In the genomic region with DNA sequence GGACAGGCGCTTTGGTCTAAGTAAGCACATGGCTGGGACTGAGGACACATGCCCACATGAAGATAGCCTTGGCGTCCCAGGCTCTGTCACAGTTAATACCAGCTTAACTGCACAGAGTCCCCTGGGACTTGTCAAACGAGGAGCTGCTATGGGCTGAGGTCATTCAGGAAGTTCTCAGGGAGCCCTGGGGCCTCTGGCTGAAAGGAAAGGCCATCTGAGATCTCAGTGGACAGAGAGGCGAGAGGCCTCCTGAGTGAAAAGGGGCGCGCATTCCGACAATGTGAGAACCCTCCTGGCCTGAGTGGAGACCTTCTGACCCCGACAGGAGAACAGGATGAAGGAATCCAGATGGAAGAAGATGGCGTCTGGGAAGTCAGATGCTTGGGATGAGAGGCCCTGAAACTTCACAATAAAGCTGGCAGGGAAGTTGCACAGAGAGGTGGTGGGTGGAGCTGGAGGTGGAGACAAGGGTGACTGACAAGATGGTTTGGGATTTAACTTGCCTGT, we compare ENCODE assay signal across 11 mouse cellular contexts. TPM values are rescaled to one million over a fixed set of nuclear protein-coding genes. Genes with fewer than 3 reads are reported as not detected.
A peak's percentile ranks its signal among the peaks of the same experiment; 100 is the strongest.
DNase-seq lines count a peak whose midpoint lies in the region; ATAC-seq lines count a peak whose summit lies in the region.
"Had no signal": no experiment of that assay in that cellular context is flagged by ENCODE, and none has a peak within 500 bp of the region (broad histone marks: within the 10 kb centered on the region; RNA-seq: fewer than 3 reads in every experiment).

No protein-coding gene starts in this region.

- 47% methylated on average over 9 of the region's 9 CpGs for WGBS in forebrain, embryonic 10.5 days
- WGBS in forebrain, embryonic 13.5 days, result 61% methylated on average over 9 of the region's 9 CpGs
- 37% methylated on average over 9 of the region's 9 CpGs for WGBS in liver, embryonic 11.5 days
- WGBS in liver, embryonic 12.5 days (ENCODE audit: insufficient replicate concordance), result 48% methylated on average over 9 of the region's 9 CpGs
- 15% methylated on average over 9 of the region's 9 CpGs for WGBS in heart, embryonic 13.5 days

- ATAC-seq in forebrain, embryonic 13.5 days, result no peak
- no peak for ATAC-seq in liver, embryonic 11.5 days (replicated peaks; ENCODE audit: low FRiP score)
- no peak for ATAC-seq in liver, embryonic 12.5 days
- ATAC-seq in heart, embryonic 13.5 days (ENCODE audit: extremely low read depth, insufficient number of reproducible peaks, low FRiP score, low TSS enrichment), result no peak

- H3K4me1 ChIP-seq in forebrain, embryonic 10.5 days, result peaks cover 6% of the 10 kb centered on the region
- no peaks in the 10 kb centered on the region for H3K4me1 ChIP-seq in forebrain, embryonic 13.5 days
- peaks cover 8% of the 10 kb centered on the region for H3K4me1 ChIP-seq in liver, embryonic 11.5 days (replicated peaks; ENCODE audit: control insufficient read depth, insufficient read depth, low read length)
- H3K4me1 ChIP-seq in liver, embryonic 12.5 days, result peaks cover 5% of the 10 kb centered on the region; the same call in 1 of the 2 replicates
- peaks cover 34% of the 10 kb centered on the region for H3K4me1 ChIP-seq in heart, embryonic 13.5 days
- H3K4me1 ChIP-seq: megakaryocyte, embryonic 14.5 days had no signal

- peak; percentile 29 for DNase-seq in forebrain, embryonic 10.5 days (ENCODE audit: extremely low spot score, low spot score)
- no peak for DNase-seq in liver, embryonic 11.5 days (ENCODE audit: low spot score)
- peak; percentile 34 for DNase-seq in retina, embryonic 14.5 days (ENCODE audit: low spot score)
- no peak for DNase-seq in spleen, postnatal 14 days (ENCODE audit: low spot score in 2 of 2)
- no peak for DNase-seq in frontal cortex, adult 2 months (ENCODE audit: extremely low spot score in 1 of 2, low spot score in 1 of 2)
- DNase-seq: thymus, postnatal 25 days had no signal

- H3K36me3 ChIP-seq in forebrain, embryonic 10.5 days (replicated peaks), result no peaks in the 10 kb centered on the region
- no peaks in the 10 kb centered on the region for H3K36me3 ChIP-seq in forebrain, embryonic 13.5 days (ENCODE audit: poor library complexity, severe bottlenecking)
- no peaks in the 10 kb centered on the region for H3K36me3 ChIP-seq in liver, embryonic 11.5 days (ENCODE audit: control insufficient read depth, insufficient read depth, low read length)
- H3K36me3 ChIP-seq in liver, embryonic 12.5 days, result no peaks in the 10 kb centered on the region
- H3K36me3 ChIP-seq in heart, embryonic 13.5 days, result 0 out of 2 replicates have a peak, but pooled peaks cover 4% of the 10 kb centered on the region
- H3K36me3 ChIP-seq: embryonic facial prominence, embryonic 12.5 days had no signal

- no peaks in the 10 kb centered on the region for H3K27me3 ChIP-seq in forebrain, embryonic 10.5 days (ENCODE audit: poor library complexity, severe bottlenecking)
- no peaks in the 10 kb centered on the region for H3K27me3 ChIP-seq in forebrain, embryonic 13.5 days
- H3K27me3 ChIP-seq in liver, embryonic 11.5 days (replicated peaks; ENCODE audit: control insufficient read depth, insufficient read depth, low read length), result no peaks in the 10 kb centered on the region
- no peaks in the 10 kb centered on the region for H3K27me3 ChIP-seq in liver, embryonic 12.5 days (replicated peaks)
- H3K27me3 ChIP-seq in heart, embryonic 13.5 days (replicated peaks), result no peaks in the 10 kb centered on the region
- H3K27me3 ChIP-seq: embryonic facial prominence, embryonic 12.5 days; megakaryocyte, embryonic 14.5 days had no signal

- H3K4me3 ChIP-seq in forebrain, embryonic 10.5 days, result no peak overlapping the region
- no peak overlapping the region for H3K4me3 ChIP-seq in forebrain, embryonic 13.5 days
- H3K4me3 ChIP-seq in liver, embryonic 11.5 days (ENCODE audit: low read depth, low read length), result no peak overlapping the region
- H3K4me3 ChIP-seq in liver, embryonic 12.5 days, result no peak overlapping the region
- no peak overlapping the region for H3K4me3 ChIP-seq in heart, embryonic 13.5 days
- H3K4me3 ChIP-seq: embryonic facial prominence, embryonic 12.5 days; megakaryocyte, embryonic 14.5 days had no signal

- H3K9me3 ChIP-seq in forebrain, embryonic 10.5 days, result no peaks in the 10 kb centered on the region
- H3K9me3 ChIP-seq in forebrain, embryonic 13.5 days (replicated peaks), result no peaks in the 10 kb centered on the region
- no peaks in the 10 kb centered on the region for H3K9me3 ChIP-seq in liver, embryonic 11.5 days (ENCODE audit: control insufficient read depth, low read length)
- no peaks in the 10 kb centered on the region for H3K9me3 ChIP-seq in liver, embryonic 12.5 days (replicated peaks)
- no peaks in the 10 kb centered on the region for H3K9me3 ChIP-seq in heart, embryonic 13.5 days
- H3K9me3 ChIP-seq: embryonic facial prominence, embryonic 12.5 days had no signal

- no peak overlapping the region for H3K9ac ChIP-seq in forebrain, embryonic 13.5 days
- no peak overlapping the region for H3K9ac ChIP-seq in liver, embryonic 11.5 days (ENCODE audit: low read depth, low read length)
- no peak overlapping the region for H3K9ac ChIP-seq in liver, embryonic 12.5 days
- no peak overlapping the region; the same call in 1 of the 2 replicates for H3K9ac ChIP-seq in heart, embryonic 13.5 days
- H3K9ac ChIP-seq: embryonic facial prominence, embryonic 12.5 days had no signal

- no peak overlapping the region for H3K4me2 ChIP-seq in forebrain, embryonic 13.5 days
- H3K4me2 ChIP-seq in liver, embryonic 11.5 days, result no peak overlapping the region
- H3K4me2 ChIP-seq in liver, embryonic 12.5 days, result no peak overlapping the region
- H3K4me2 ChIP-seq in heart, embryonic 13.5 days, result peak overlapping the region; percentile 40
- H3K4me2 ChIP-seq: embryonic facial prominence, embryonic 12.5 days had no signal

- H3K27ac ChIP-seq in forebrain, embryonic 10.5 days, result peak overlapping the region; percentile 71
- no peak overlapping the region for H3K27ac ChIP-seq in forebrain, embryonic 13.5 days
- H3K27ac ChIP-seq in liver, embryonic 11.5 days (ENCODE audit: low read depth, low read length), result peak overlapping the region; percentile 43; the same call in 1 of the 2 replicates
- no peak overlapping the region for H3K27ac ChIP-seq in liver, embryonic 12.5 days
- peak overlapping the region; percentile 84 for H3K27ac ChIP-seq in heart, embryonic 13.5 days (replicated peaks)
- H3K27ac ChIP-seq: embryonic facial prominence, embryonic 12.5 days had no signal

RNA-seq across cellular contexts. Expression of gene Slc38a4, which starts 22.2 kb away (rescaled TPM):
- polyA plus RNA-seq in forebrain, embryonic 10.5 days (2016; fragmentation: Nextera tagmentation; extraction: Ambion mirVana), result 31.2 and 33.2 TPM in 2 replicates
- 2.7 and 3.2 TPM in 2 replicates for polyA plus RNA-seq in forebrain, embryonic 13.5 days (2015; fragmentation: Nextera tagmentation; extraction: Ambion mirVana)
- polyA plus RNA-seq in liver, embryonic 11.5 days (2014; fragmentation: Nextera tagmentation; extraction: Ambion mirVana), result 74.8 and 84.2 TPM in 2 replicates
- polyA plus RNA-seq in liver, embryonic 12.5 days (2016; fragmentation: Nextera tagmentation; extraction: Ambion mirVana), result 43.1 and 45.1 TPM in 2 replicates
- 110 and 111 TPM in 2 replicates for polyA plus RNA-seq in heart, embryonic 13.5 days (2015; fragmentation: Nextera tagmentation; extraction: Ambion mirVana)
- polyA plus RNA-seq in frontal cortex, adult 2 months (2012; rRNA removed), result 1.3 and 1.8 TPM in 2 replicates

Comparison
In these comparisons a context has a peak if more than half of its experiments do, and no peak if none do; other contexts are left out.
1. H3K27ac ChIP-seq: peak in forebrain, embryonic 10.5 days (single experiment), liver, embryonic 11.5 days (single experiment) and heart, embryonic 13.5 days (single experiment); none in forebrain, embryonic 13.5 days (single experiment) and liver, embryonic 12.5 days (single experiment).
2. DNase-seq: peak in forebrain, embryonic 10.5 days (single experiment) and retina, embryonic 14.5 days (single experiment); none in liver, embryonic 11.5 days (single experiment), spleen, postnatal 14 days (0 of 2) and frontal cortex, adult 2 months (0 of 2).